Mouse (Mus musculus) effector memory CD4-positive, alpha-beta T cell, adult 5 months (primary cell): ENCODE data around the gene Cgn. TPM values are rescaled to one million over a fixed set of nuclear protein-coding genes. Genes with fewer than 3 reads are reported as not detected.

Experiments
- polyA plus RNA-seq: library from polyadenylated mRNA; unstranded; fragments of 100-300 nt; shearing (Covaris generic); gene quantifications from one replicate; pipeline ENCODE4 v1.2.1, GENCODE M21; 2017

Cgn gene
- 0.17 TPM for polyA plus RNA-seq

GRCm38 (mm10) chr3:94786367-94786835, at the start of gene Cgn:
Gene Cgn, minus strand, starts transcription at chr3:94786492.

Other genes starting within 250 kb of the Cgn start
- gene Snx27, start 203.8 kb downstream of the Cgn start, polyA plus RNA-seq = 15.6 TPM
- not detected for gene Gm10972, start 143.4 kb downstream of the Cgn start, polyA plus RNA-seq
- gene Tuft1, start 127.6 kb downstream of the Cgn start, polyA plus RNA-seq = 6.0 TPM
- gene Selenbp2, start 92.9 kb downstream of the Cgn start, polyA plus RNA-seq = not detected
- gene Pogz, start 51.1 kb upstream of the Cgn start, polyA plus RNA-seq = 16.5 TPM
- 249 TPM for gene Psmb4, start 100.5 kb upstream of the Cgn start, polyA plus RNA-seq
- gene Selenbp1, start 146.6 kb upstream of the Cgn start, polyA plus RNA-seq = not detected
- gene Rfx5, start 167.6 kb upstream of the Cgn start, polyA plus RNA-seq = 11.2 TPM
- gene Pi4kb, start 188.2 kb upstream of the Cgn start, polyA plus RNA-seq = 17.0 TPM
- gene Zfp687, start 229.0 kb upstream of the Cgn start, polyA plus RNA-seq = 52.1 TPM